Mouse (Mus musculus) gastrocnemius, postnatal 36 days (tissue): ENCODE measurements around the gene Trub2. TPM values are rescaled to one million over a fixed set of nuclear protein-coding genes. Genes with fewer than 3 reads are reported as not detected.

Source experiments
- DNase-seq, 2 experiments: peaks; one replicate each; pipeline ENCODE4 v3.0.0; 2022
- intact Hi-C: fragments of 180-260 bp; cut with DNase I; formaldehyde crosslinking; loops from one replicate; pipeline ENCODE4 v1.15.1; 2025
- long read RNA-seq, 2 experiments: library from polyadenylated mRNA; stranded (forward); transcript quantifications; one replicate each; pipeline ENCODE4 v2.0.0; 2021
- total RNA-seq, 2 experiments: library from RNA; stranded (reverse); gene quantifications; 2 replicates each; pipeline ENCODE4 v1.2.3; 2021

Trub2 gene
- total RNA-seq: 10 to 100 TPM; 21.7 to 24.6 TPM
- long read RNA-seq, experiment 1, partial matches to known transcripts: 2 of 12 reads
- long read RNA-seq, experiment 1, other reads (novel, unspliced or antisense): 7 of 12 reads
- long read RNA-seq, experiment 2, transcript Trub2-201 (8 exons, 3,408 nt): major isoform, 9 of 27 reads
- long read RNA-seq, experiment 2, partial matches to known transcripts: 2 of 27 reads
- long read RNA-seq, experiment 2, other reads (novel, unspliced or antisense): 16 of 27 reads

GRCm38 (mm10) chr2:29787937-29788681 lies at the start of gene Trub2:
Gene Trub2 (minus strand): TSS chr2:29788502.
- peak; percentile 68 to 74 for DNase-seq
- intact Hi-C loops: no loop called here

- intact Hi-C loops: no loop called here
- no peak for DNase-seq
These were observed 47.1 kb upstream of the Trub2 start for GRCm38 (mm10) chr2:29835391-29835899.

- intact Hi-C loops: no loop called here
- no peak for DNase-seq
These were observed 45.5 kb upstream of the Trub2 start for GRCm38 (mm10) chr2:29833796-29834195.

- intact Hi-C loops: no loop called here
- DNase-seq: no peak
These were observed 42.8 kb upstream of the Trub2 start for GRCm38 (mm10) chr2:29831106-29831505.

GRCm38 (mm10) chr2:29827709-29828024 lies 39.4 kb upstream of the Trub2 start:
- intact Hi-C loops: no loop called here
- DNase-seq: no peak

- intact Hi-C loops: no loop called here
- DNase-seq: peak; percentile 91 to 92
These were observed 38.8 kb upstream of the Trub2 start for GRCm38 (mm10) chr2:29826926-29827708.

- intact Hi-C loops: no loop called here
- DNase-seq: no peak
These were observed 38.1 kb upstream of the Trub2 start for GRCm38 (mm10) chr2:29826318-29826925.

- intact Hi-C loops: no loop called here
- DNase-seq: peak; percentile 31 to 50
These were observed 31.9 kb upstream of the Trub2 start, which contains the start of gene Urm1 for GRCm38 (mm10) chr2:29820025-29820817. Gene Urm1 (plus strand): TSS chr2:29820075.

- intact Hi-C loops: loop anchor here (5.0 kb wide), 2 partner anchors 38 to 158 kb away; no protein-coding TSS in a partner anchor
These were observed 31.1 kb upstream of the Trub2 start for GRCm38 (mm10) chr2:29819363-29819762.

GRCm38 (mm10) chr2:29817426-29818232 lies 29.3 kb upstream of the Trub2 start:
- DNase-seq: peak; percentile 76 to 78
- intact Hi-C loops: loop anchor here (2.0 to 5.0 kb wide), 3 partner anchors 15 to 160 kb away; partner anchors contain the start of gene Slc27a4

More at GRCm38 (mm10) chr2:29819363-29819762, 31.1 kb upstream of the Trub2 start:
- DNase-seq: no peak

- DNase-seq: no peak
- intact Hi-C loops: loop anchor here (2.0 to 5.0 kb wide), 3 partner anchors 13 to 161 kb away; partner anchors contain the start of gene Slc27a4
These were observed 27.5 kb upstream of the Trub2 start for GRCm38 (mm10) chr2:29815678-29816371.

- intact Hi-C loops: loop anchor here (2.0 kb wide), 1 partner anchor 13 kb away; no protein-coding TSS in a partner anchor
- no peak for DNase-seq
These were observed 15.1 kb upstream of the Trub2 start for GRCm38 (mm10) chr2:29803400-29803831.

- intact Hi-C loops: loop anchor here (2.0 kb wide), 1 partner anchor 14 kb away; no protein-coding TSS in a partner anchor
These were observed 14.5 kb upstream of the Trub2 start for GRCm38 (mm10) chr2:29802827-29803201.

GRCm38 (mm10) chr2:29802075-29802826 lies 13.9 kb upstream of the Trub2 start, which contains the start of gene Slc27a4:
Gene Slc27a4 (plus strand): TSS chr2:29802634.
- peak; percentile 89 to 95 for DNase-seq
- intact Hi-C loops: loop anchor here (2.0 kb wide), 1 partner anchor 15 kb away; no protein-coding TSS in a partner anchor

More at GRCm38 (mm10) chr2:29802827-29803201, 14.5 kb upstream of the Trub2 start:
- DNase-seq: no peak

- no peak for DNase-seq
- intact Hi-C loops: no loop called here
These were observed 4.6 kb upstream of the Trub2 start for GRCm38 (mm10) chr2:29792772-29793487.
